Mouse (Mus musculus) forebrain, postnatal 0 days (tissue): ENCODE measurements around the gene Tmem230. TPM values are rescaled to one million over a fixed set of nuclear protein-coding genes. Genes with fewer than 3 reads are reported as not detected.
A peak's percentile ranks its signal among the peaks of the same experiment; 100 is the strongest.

Experiments
- ATAC-seq: fragments of 200-750 bp; cut with Nextera tagmentation; 2 replicates; pipeline ENCODE4 v1.8.0; 2017; ENCODE audit warnings: mild to moderate bottlenecking, moderate library complexity
- DNase-seq: peaks from one replicate; pipeline ENCODE4 v3.0.0-alpha.2; 2015
- H3K27ac ChIP-seq: fragments of 300-500 bp; sonication (generic); 2 replicates; pipeline ENCODE4 v1.5.1; 2014; ENCODE audit warnings: low read depth, mild to moderate bottlenecking, antibody characterized with exemption, low read length, moderate library complexity, mixed read lengths
- H3K27me3 ChIP-seq: fragments of 300-500 bp; sonication (generic); 2 replicates; pipeline ENCODE4 v1.6.1; 2014; ENCODE audit warnings: mild to moderate bottlenecking, low read length, mixed read lengths; ENCODE audit not compliant: insufficient read depth
- H3K36me3 ChIP-seq: fragments of 300-500 bp; sonication (generic); 2 replicates; pipeline ENCODE4 v1.6.1; 2014; ENCODE audit warnings: mild to moderate bottlenecking, moderate library complexity; ENCODE audit not compliant: insufficient read depth
- H3K4me1 ChIP-seq: fragments of 300-500 bp; sonication (generic); 2 replicates; pipeline ENCODE4 v1.6.1; 2014; ENCODE audit warnings: antibody characterized with exemption; ENCODE audit not compliant: insufficient read depth
- H3K4me2 ChIP-seq: fragments of 300-500 bp; sonication (generic); 2 replicates; pipeline ENCODE4 v1.6.1; 2014; ENCODE audit warnings: low read depth, mild to moderate bottlenecking, moderate library complexity
- H3K4me3 ChIP-seq: fragments of 300-500 bp; sonication (generic); 2 replicates; pipeline ENCODE4 v1.5.1; 2014; ENCODE audit warnings: low read depth, low read length, mixed read lengths
- H3K9ac ChIP-seq: fragments of 300-500 bp; sonication (generic); 2 replicates; pipeline ENCODE4 v1.6.1; 2014; ENCODE audit warnings: mild to moderate bottlenecking
- H3K9me3 ChIP-seq: fragments of 300-500 bp; sonication (generic); 2 replicates; pipeline ENCODE4 v1.6.1; 2016; ENCODE audit warnings: low read length
- CTCF ChIP-seq: sonication (generic); IDR thresholded peaks from 2 replicates; pipeline ENCODE4 v1.5.1; 2016; ENCODE audit warnings: antibody characterized with exemption, control low read depth, low read depth
- WGBS: fragments of 180-500 bp; shearing (Covaris S2); extraction: QIAGEN DNeasy Blood & Tissue Kit; methylation state at CpG from one replicate; pipeline ENCODE4 v1.1.7; 2014; 5-methylcytosine and 5-hydroxymethylcytosine counted together
- polyA plus RNA-seq: library from polyadenylated mRNA; unstranded; fragments of >200 nt; fragmentation: Nextera tagmentation; extraction: Ambion mirVana; gene quantifications from 2 replicates; pipeline ENCODE4 v1.2.1, GENCODE M21; 2015
- total RNA-seq: library from RNA; depleted of rRNA; stranded (reverse); fragments of >200 nt; gene quantifications from 2 replicates; pipeline ENCODE4 v1.2.3, GENCODE M21; 2014

Tmem230 gene
- total and polyA plus RNA-seq, 2 experiments from 2014 or later, result 47.0 to 47.1 TPM

GRCm38 (mm10) chr2:132262175-132262574 lies 14.6 kb upstream of the Tmem230 start:
- H3K4me1 ChIP-seq, result peaks cover 12% of the 10 kb centered on the region
- H3K27me3 ChIP-seq, result no peaks in the 10 kb centered on the region
- DNase-seq (no peak), ATAC-seq (no peak)
- H3K9ac ChIP-seq, result no peak overlapping the region
- H3K9me3 ChIP-seq, result no peaks in the 10 kb centered on the region
- TF ChIP-seq CTCF, result no peak
- 73% methylated on average over 6 of the region's 6 CpGs for WGBS
- no peak overlapping the region for H3K4me3 ChIP-seq
- H3K27ac ChIP-seq, result no peak overlapping the region
- H3K4me2 ChIP-seq, result no peak overlapping the region
- no peaks in the 10 kb centered on the region for H3K36me3 ChIP-seq

DNA sequence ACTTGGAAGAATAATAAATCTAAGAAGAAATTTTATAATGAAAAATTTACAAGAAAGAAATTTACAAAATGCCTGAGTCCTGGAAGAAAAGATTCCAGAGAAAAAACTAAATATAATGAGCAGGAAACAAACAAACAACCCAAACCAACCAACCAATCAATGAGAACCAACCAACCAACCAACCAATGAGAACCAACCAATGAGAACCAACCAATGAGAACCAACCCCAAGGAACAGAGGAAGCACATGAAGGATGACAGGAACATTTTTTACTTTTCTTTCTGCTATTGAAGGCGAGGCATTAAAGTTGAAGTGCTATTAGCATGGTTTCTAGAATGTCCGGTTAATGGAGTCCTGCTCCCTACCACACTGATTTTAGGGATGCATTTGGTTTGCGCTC lies 13.0 kb upstream of the Tmem230 start:
- no peak for TF ChIP-seq CTCF
- no peak for DNase-seq

DNA sequence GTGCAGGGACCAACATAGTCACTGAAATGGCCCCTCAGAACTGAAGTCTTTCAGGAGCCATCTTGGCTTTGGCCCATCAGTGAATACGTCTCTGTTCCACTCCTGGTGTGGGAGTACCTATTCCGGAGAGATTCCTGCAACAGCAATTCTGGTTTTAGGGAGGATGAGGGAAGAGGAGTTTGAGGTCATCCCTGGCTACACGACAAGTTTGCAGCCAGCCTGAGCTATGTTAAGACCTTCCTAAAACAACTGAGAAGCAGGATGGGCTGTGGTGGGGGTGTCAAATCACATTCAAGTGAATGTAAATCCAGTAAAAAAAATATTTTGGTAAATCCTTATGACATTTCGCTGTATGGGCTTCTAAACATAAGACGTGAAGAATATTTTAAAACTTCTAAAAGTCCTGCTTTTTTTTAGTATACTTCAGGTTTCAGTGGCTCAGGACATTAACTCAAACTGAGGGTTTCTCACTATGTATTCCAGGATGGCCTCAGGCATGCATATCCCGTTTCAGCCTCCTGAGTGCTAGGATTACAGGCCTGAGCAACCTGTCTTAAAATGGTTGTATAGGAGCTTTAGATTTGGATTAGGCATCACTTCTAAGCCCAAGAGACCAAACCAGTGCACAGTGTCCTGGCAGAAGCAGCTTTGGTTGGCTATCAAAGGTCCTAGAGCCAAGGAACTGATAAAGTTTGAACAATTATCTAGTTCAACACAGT lies 9.9 kb upstream of the Tmem230 start:
- no peaks in the 10 kb centered on the region for H3K4me1 ChIP-seq
- TF ChIP-seq CTCF, result no peak
- DNase-seq (no peak), ATAC-seq (no peak)
- WGBS, result 95% methylated on average over 6 of the region's 6 CpGs
- no peaks in the 10 kb centered on the region for H3K9me3 ChIP-seq
- no peaks in the 10 kb centered on the region for H3K27me3 ChIP-seq
- no peak overlapping the region for H3K27ac ChIP-seq
- no peak overlapping the region for H3K9ac ChIP-seq
- H3K36me3 ChIP-seq, result no peaks in the 10 kb centered on the region
- no peak overlapping the region for H3K4me2 ChIP-seq
- no peak overlapping the region for H3K4me3 ChIP-seq

More for the DNA sequence above, 13.0 kb upstream of the Tmem230 start:
- no peak overlapping the region for H3K27ac ChIP-seq
- H3K36me3 ChIP-seq, result no peaks in the 10 kb centered on the region
- no peaks in the 10 kb centered on the region for H3K9me3 ChIP-seq
- 96% methylated on average over 3 of the region's 3 CpGs for WGBS
- no peak overlapping the region for H3K9ac ChIP-seq
- no peak overlapping the region for H3K4me3 ChIP-seq
- H3K4me2 ChIP-seq, result no peak overlapping the region
- H3K4me1 ChIP-seq, result peaks cover 12% of the 10 kb centered on the region
- H3K27me3 ChIP-seq, result no peaks in the 10 kb centered on the region
- ATAC-seq, result no peak

GRCm38 (mm10) chr2:132253603-132254002 lies 6.0 kb upstream of the Tmem230 start:
- no peak for ATAC-seq
- DNase-seq, result no peak
- Histone ChIP-seq H3K9me3 (no peaks in the 10 kb centered on the region), H3K36me3 (0 out of 2 replicates have a peak, but pooled peaks cover 6% of the 10 kb centered on the region), H3K4me3 (peak overlapping the region; percentile 41), H3K9ac (peak overlapping the region; percentile 53), H3K4me2 (peak overlapping the region; percentile 55), H3K27me3 (no peaks in the 10 kb centered on the region), H3K27ac (no peak overlapping the region), H3K4me1 (peaks cover 5% of the 10 kb centered on the region)
- under 1% methylated on average over 7 of the region's 7 CpGs for WGBS
- TF ChIP-seq CTCF, result no peak

- TF ChIP-seq CTCF, result no peak
- peaks cover 5% of the 10 kb centered on the region for H3K4me1 ChIP-seq
- no peaks in the 10 kb centered on the region for H3K27me3 ChIP-seq
- peak within 1 kb of the TSS; percentile 70 for H3K27ac ChIP-seq
- ATAC-seq (peak; percentile 99), DNase-seq (peak; percentile 98)
- no peaks in the 10 kb centered on the region for H3K9me3 ChIP-seq
- under 1% methylated on average over 78 of the region's 79 CpGs for WGBS
- H3K9ac ChIP-seq, result peak within 1 kb of the TSS; percentile 53
- 0 out of 2 replicates have a peak, but pooled peaks cover 6% of the 10 kb centered on the region for H3K36me3 ChIP-seq
- H3K4me3 ChIP-seq, result peak within 1 kb of the TSS; percentile 41
- H3K4me2 ChIP-seq, result peak within 1 kb of the TSS; percentile 55
Measured at GRCm38 (mm10) chr2:132252542-132253528, 5.2 kb upstream of the Tmem230 start, which contains the start of gene Pcna. Pcna (minus strand) TSS chr2:132253314.

- no peak for TF ChIP-seq CTCF
- H3K9ac ChIP-seq, result peak overlapping the region; percentile 53
- 0 out of 2 replicates have a peak, but pooled peaks cover 6% of the 10 kb centered on the region for H3K36me3 ChIP-seq
- no peak overlapping the region for H3K27ac ChIP-seq
- 6% methylated on average over 8 of the region's 8 CpGs for WGBS
- H3K27me3 ChIP-seq, result no peaks in the 10 kb centered on the region
- H3K4me2 ChIP-seq, result peak overlapping the region; percentile 55
- peak overlapping the region; percentile 41 for H3K4me3 ChIP-seq
- H3K4me1 ChIP-seq, result peaks cover 9% of the 10 kb centered on the region
- no peaks in the 10 kb centered on the region for H3K9me3 ChIP-seq
- no peak for DNase-seq
- no peak for ATAC-seq
Measured at GRCm38 (mm10) chr2:132251911-132252310, 4.3 kb upstream of the Tmem230 start.
